Mouse (Mus musculus) ovary, postnatal 10 days (tissue): ENCODE results near the gene Gm10436.
"Not testable (repeated sequence)": the region's sequence is repeated elsewhere in the genome, so short reads cannot be mapped to it uniquely, and the experiment has no call there.

Experiments used
- DNase-seq: peaks from one replicate; pipeline ENCODE4 v3.0.0; 2022; ENCODE audit warnings: low spot score

Gm10436 gene

DNA sequence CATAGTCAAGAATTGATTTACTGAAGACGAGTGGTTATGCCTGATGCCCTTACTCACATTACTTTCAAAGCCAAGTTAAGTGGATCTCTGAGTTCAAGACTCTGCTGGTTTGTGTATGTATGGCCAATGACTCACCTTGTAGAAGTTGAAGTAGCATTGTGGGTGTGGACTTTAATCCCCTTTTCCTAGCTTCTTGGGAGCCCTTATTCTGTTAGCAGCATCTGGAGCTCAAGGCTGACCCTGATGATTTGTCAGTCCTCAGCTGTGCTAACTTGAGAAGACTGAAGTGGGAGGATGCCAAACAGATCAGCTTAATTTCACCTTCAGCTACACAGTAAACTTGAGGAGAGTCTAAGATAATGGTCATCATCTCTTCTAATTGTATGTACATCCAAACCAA, at the start of gene Gm10436:
Gene Gm10436, minus strand, starts transcription at position 101 of the 400 bp plus-strand sequence.
- DNase-seq: not testable (repeated sequence)

- no peak for DNase-seq
These were observed 37.5 kb upstream of the Gm10436 start for GRCm38 (mm10) chr12:88219445-88219844.

GRCm38 (mm10) chr12:88218059-88218458, 36.2 kb upstream of the Gm10436 start:
- DNase-seq: not testable (repeated sequence)

DNA sequence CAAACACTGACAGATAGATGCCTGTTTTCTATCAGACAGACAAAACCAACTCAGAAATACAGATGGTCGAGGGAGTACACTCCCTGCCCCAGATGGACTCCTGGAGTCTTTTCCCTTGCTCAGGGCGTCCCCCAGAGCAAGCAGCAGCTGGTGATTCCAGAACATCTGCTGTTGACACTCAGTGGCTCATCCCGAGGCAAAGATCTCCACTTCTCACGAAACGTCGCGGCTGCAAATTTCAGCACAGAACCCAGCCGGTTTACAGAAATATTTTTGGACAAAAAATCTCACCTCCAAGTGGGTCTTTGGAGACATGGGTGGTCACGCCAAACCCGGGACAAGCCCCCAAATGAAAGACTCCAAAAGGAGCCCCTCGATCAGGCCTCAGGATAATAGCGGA, 32.7 kb upstream of the Gm10436 start:
- no peak for DNase-seq

DNA sequence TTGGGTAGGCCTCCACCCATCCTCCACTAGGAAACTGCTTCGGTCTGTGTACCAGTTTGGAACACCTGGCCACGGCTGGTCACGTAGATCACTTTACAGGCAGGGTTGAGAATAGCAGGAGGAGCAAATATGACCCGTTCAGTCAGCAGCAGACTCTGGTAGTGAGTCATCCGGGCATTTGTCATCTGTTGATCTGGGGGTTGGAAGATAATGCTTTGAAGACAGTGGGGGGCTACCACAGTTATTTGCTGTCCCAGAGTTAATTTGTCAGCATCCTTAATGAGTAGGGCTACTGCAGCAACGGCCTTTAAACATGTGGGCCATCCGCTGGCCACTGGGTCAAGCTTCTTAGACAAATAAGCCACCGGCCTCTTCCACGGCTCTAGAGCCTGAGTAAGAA, 29.6 kb upstream of the Gm10436 start:
- DNase-seq: not testable (repeated sequence)

DNA sequence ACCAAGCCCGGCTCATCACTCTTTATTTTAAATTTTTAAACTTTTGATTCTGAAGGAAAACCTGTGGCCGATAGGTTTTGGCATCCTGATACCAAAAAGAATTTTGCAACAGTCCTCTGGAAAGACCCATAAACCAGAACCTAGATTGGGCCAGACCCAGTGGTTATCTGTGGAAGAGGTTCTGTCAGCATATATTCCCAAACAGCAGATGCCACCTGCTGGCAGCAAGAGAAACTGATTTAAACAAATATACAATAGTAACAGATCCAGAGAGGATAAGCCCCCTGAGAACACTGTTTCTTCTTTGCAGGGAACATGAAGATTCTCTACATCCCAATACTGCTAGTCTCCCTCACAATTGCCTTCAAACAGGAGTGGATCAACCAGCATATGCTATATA, 20.9 kb upstream of the Gm10436 start:
- no peak for DNase-seq
